Mouse (Mus musculus): Measurements from ENCODE around the gene Olfr340.
"Not testable (repeated sequence)": the region's sequence is repeated elsewhere in the genome, so short reads cannot be mapped to it uniquely, and the experiment has no call there.

The Olfr340 gene

GRCm38 (mm10) chr2:36452287-36452686 is at the start of gene Olfr340:
Olfr340 (plus strand) TSS chr2:36452587.
- no peak for DNase-seq (ENCODE audit: low spot score)

- DNase-seq (ENCODE audit: low spot score), result not testable (repeated sequence)
Observed at GRCm38 (mm10) chr2:36415174-36415573, 37.2 kb upstream of the Olfr340 start.

GRCm38 (mm10) chr2:36415591-36415990 is 36.8 kb upstream of the Olfr340 start:
- not testable (repeated sequence) for DNase-seq (ENCODE audit: low spot score)

GRCm38 (mm10) chr2:36418647-36419046 is 33.7 kb upstream of the Olfr340 start, which contains the start of gene Olfr339:
Olfr339 (plus strand) TSS chr2:36418947.
- DNase-seq (ENCODE audit: low spot score), result no peak

GRCm38 (mm10) chr2:36473634-36474033 is 21.2 kb downstream of the Olfr340 start:
- DNase-seq (ENCODE audit: low spot score), result no peak

GRCm38 (mm10) chr2:36482368-36482767 is 30.0 kb downstream of the Olfr340 start, which contains the start of gene Olfr341:
Olfr341 (minus strand) TSS chr2:36482468.
- no peak for DNase-seq (ENCODE audit: low spot score)
